Mouse (Mus musculus) MEL-GATA-1-ER (cell line): ENCODE results near the gene Immp2l.

Experiments
- DNase-seq: peaks from one replicate; pipeline ENCODE4 v3.0.0-alpha.2; 2012; ENCODE audit warnings: low read depth; ENCODE audit errors: extremely low read depth

The Immp2l gene

GRCm38 (mm10) chr12:41417961-41418360 lies 394.1 kb downstream of the Immp2l start:
- DNase-seq = no peak

- no peak for DNase-seq
These were observed 401.3 kb downstream of the Immp2l start for GRCm38 (mm10) chr12:41425101-41425679.

GRCm38 (mm10) chr12:41427464-41427863 lies 403.6 kb downstream of the Immp2l start:
- DNase-seq = no peak

GRCm38 (mm10) chr12:41428806-41429205 lies 404.9 kb downstream of the Immp2l start:
- DNase-seq = no peak

GRCm38 (mm10) chr12:41436206-41436985 lies 412.5 kb downstream of the Immp2l start:
- DNase-seq = no peak

- peak; percentile 8 for DNase-seq
These were observed 414.6 kb downstream of the Immp2l start for GRCm38 (mm10) chr12:41438446-41438845.

GRCm38 (mm10) chr12:41468374-41468991 lies 444.6 kb downstream of the Immp2l start:
- no peak for DNase-seq

- no peak for DNase-seq
These were observed 445.4 kb downstream of the Immp2l start for GRCm38 (mm10) chr12:41469096-41469801.

GRCm38 (mm10) chr12:41481486-41481885 lies 457.6 kb downstream of the Immp2l start:
- no peak for DNase-seq

GRCm38 (mm10) chr12:41483091-41483592 lies 459.3 kb downstream of the Immp2l start:
- DNase-seq = no peak

- no peak for DNase-seq
These were observed 459.9 kb downstream of the Immp2l start for GRCm38 (mm10) chr12:41483593-41484451.

GRCm38 (mm10) chr12:41484689-41485511 lies 461.0 kb downstream of the Immp2l start:
- no peak for DNase-seq

GRCm38 (mm10) chr12:41485512-41486215 lies 461.8 kb downstream of the Immp2l start:
- no peak for DNase-seq

GRCm38 (mm10) chr12:41486331-41486730 lies 462.4 kb downstream of the Immp2l start, which contains the start of gene Lrrn3:
Gene Lrrn3 (minus strand): TSS chr12:41486431.
- no peak for DNase-seq

GRCm38 (mm10) chr12:41487005-41487404 lies 463.1 kb downstream of the Immp2l start:
- peak; percentile 24 for DNase-seq

- no peak for DNase-seq
These were observed 470.7 kb downstream of the Immp2l start for GRCm38 (mm10) chr12:41494620-41495019.

- DNase-seq = no peak
These were observed 476.3 kb downstream of the Immp2l start for GRCm38 (mm10) chr12:41500049-41500820.

- DNase-seq = no peak
These were observed 484.7 kb downstream of the Immp2l start for GRCm38 (mm10) chr12:41508610-41509009.
